Mouse (Mus musculus) E14TG2a.4 (cell line): Measurements from ENCODE around the gene P2rx7.

Source experiments
- H3K27me3 ChIP-seq: 2 replicates; pipeline ENCODE4 v1.6.1; 2014; ENCODE audit warnings: low read length, control low read depth; ENCODE audit not compliant: insufficient read depth
- H3K36me3 ChIP-seq: 2 replicates; pipeline ENCODE4 v1.6.1; 2014; ENCODE audit warnings: low read length, control low read depth; ENCODE audit not compliant: insufficient read depth
- H3K4me1 ChIP-seq: replicated peaks from 2 replicates; pipeline ENCODE4 v1.6.1; 2014; ENCODE audit warnings: low read depth, low read length, control low read depth
- H3K4me3 ChIP-seq: replicated peaks from 2 replicates; pipeline ENCODE4 v1.5.1; 2014; ENCODE audit warnings: mild to moderate bottlenecking, low read length
- H3K9me3 ChIP-seq: 2 replicates; pipeline ENCODE4 v1.6.1; 2014; ENCODE audit warnings: low read length, control low read depth
- CTCF ChIP-seq: conservative IDR thresholded peaks from 2 replicates; pipeline ENCODE4 v1.5.1; 2014; ENCODE audit warnings: low read length
- NANOG ChIP-seq: IDR thresholded peaks from 2 replicates; pipeline ENCODE4 v1.6.1; 2014; ENCODE audit warnings: borderline replicate concordance, low read length, mixed read lengths
- POU5F1 ChIP-seq: IDR thresholded peaks from 2 replicates; pipeline ENCODE4 v1.6.1; 2014; ENCODE audit warnings: low read length, borderline replicate concordance

The P2rx7 gene

GRCm38 (mm10) chr5:122733881-122734280, 90.2 kb downstream of the P2rx7 start:
- Histone ChIP-seq H3K4me3 (peak overlapping the region; percentile 41), H3K4me1 (peaks cover 43% of the 10 kb centered on the region), H3K27me3 (peaks cover 9% of the 10 kb centered on the region; the same call in 1 of the 2 replicates), H3K36me3 (no peaks in the 10 kb centered on the region), H3K9me3 (no peaks in the 10 kb centered on the region)
- no peak for TF ChIP-seq CTCF
- no peak for TF ChIP-seq POU5F1
- TF ChIP-seq NANOG: no peak

- Histone ChIP-seq H3K4me3 (no peak overlapping the region), H3K4me1 (peaks cover 40% of the 10 kb centered on the region), H3K9me3 (no peaks in the 10 kb centered on the region), H3K36me3 (0 out of 2 replicates have a peak, but pooled peaks cover 2% of the 10 kb centered on the region), H3K27me3 (peaks cover 9% of the 10 kb centered on the region; the same call in 1 of the 2 replicates)
- TF ChIP-seq NANOG: no peak
- TF ChIP-seq POU5F1: no peak
- no peak for TF ChIP-seq CTCF
These were observed 92.1 kb downstream of the P2rx7 start for GRCm38 (mm10) chr5:122735853-122736252.

- Histone ChIP-seq H3K9me3 (no peaks in the 10 kb centered on the region), H3K36me3 (peaks cover 9% of the 10 kb centered on the region), H3K4me3 (peak overlapping the region; percentile 51), H3K27me3 (peaks cover 9% of the 10 kb centered on the region; the same call in 1 of the 2 replicates), H3K4me1 (peaks cover 40% of the 10 kb centered on the region)
- no peak for TF ChIP-seq POU5F1
- no peak for TF ChIP-seq CTCF
- no peak for TF ChIP-seq NANOG
These were observed 93.0 kb downstream of the P2rx7 start for GRCm38 (mm10) chr5:122736761-122737160.
